Mouse (Mus musculus) liver, adult (tissue): ENCODE data around the gene Wdr18.
A peak's percentile ranks its signal among the peaks of the same experiment; 100 is the strongest.

ENCODE experiments used
- GATA4 ChIP-seq: IDR thresholded peaks from 2 replicates; pipeline ENCODE4 v1.6.1; 2014; ENCODE audit warnings: mild to moderate bottlenecking, low read length; ENCODE audit not compliant: insufficient replicate concordance

Wdr18 gene

DNA sequence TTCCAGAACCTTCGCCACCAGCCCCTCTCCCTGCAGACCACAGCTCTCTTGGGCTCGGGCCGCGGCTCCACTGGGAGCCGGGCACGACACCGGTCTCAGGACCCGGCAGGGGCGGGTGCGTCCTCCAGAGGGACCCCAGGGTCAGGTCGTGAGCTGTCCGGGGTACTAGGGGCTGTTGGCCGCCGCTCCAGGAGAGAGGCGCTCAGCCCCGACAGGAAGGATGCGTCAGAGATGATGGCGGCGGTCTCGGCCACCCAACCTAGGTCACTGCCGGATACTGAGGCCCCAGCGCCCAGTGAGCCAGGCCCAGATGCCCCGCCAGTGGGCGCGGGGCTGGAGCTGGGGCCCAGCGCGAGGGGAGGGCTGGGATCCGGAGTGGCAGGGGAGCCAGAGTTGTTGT is 17.4 kb downstream of the Wdr18 start:
- TF ChIP-seq GATA4, result no peak

DNA sequence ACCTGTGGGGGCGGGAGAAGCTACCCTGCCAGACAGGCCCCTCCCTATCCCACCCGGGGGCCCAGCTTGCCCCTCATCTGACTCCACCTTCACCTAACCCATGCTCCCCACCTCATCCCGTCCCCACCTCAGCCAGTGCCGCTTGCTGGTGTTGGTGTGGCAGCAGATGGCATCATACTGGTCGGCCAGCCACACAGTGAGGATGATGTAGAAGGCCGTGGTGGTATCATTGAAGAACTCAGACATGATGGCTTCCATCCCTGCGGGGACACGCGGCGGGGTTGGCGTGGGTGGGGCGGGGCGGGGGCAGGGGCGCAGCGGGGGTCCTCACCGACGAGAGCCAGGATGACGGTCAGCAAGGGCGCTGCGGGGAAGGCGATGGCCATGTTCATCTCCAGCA is 18.1 kb downstream of the Wdr18 start:
- no peak for TF ChIP-seq GATA4

GRCm38 (mm10) chr10:79979401-79980155 is 19.6 kb downstream of the Wdr18 start:
- no peak for TF ChIP-seq GATA4

GRCm38 (mm10) chr10:79983205-79983604 is 23.3 kb downstream of the Wdr18 start:
- TF ChIP-seq GATA4, result no peak

- no peak; the same call in 1 of the 2 replicates for TF ChIP-seq GATA4
Measured at GRCm38 (mm10) chr10:79983670-79984069, 23.7 kb downstream of the Wdr18 start.

- TF ChIP-seq GATA4, result no peak
Measured at GRCm38 (mm10) chr10:79984195-79984816, 24.4 kb downstream of the Wdr18 start, which contains the start of gene Tmem259. Tmem259 (minus strand) TSS chr10:79984330.

GRCm38 (mm10) chr10:79984871-79985270 is 24.9 kb downstream of the Wdr18 start:
- TF ChIP-seq GATA4, result no peak

DNA sequence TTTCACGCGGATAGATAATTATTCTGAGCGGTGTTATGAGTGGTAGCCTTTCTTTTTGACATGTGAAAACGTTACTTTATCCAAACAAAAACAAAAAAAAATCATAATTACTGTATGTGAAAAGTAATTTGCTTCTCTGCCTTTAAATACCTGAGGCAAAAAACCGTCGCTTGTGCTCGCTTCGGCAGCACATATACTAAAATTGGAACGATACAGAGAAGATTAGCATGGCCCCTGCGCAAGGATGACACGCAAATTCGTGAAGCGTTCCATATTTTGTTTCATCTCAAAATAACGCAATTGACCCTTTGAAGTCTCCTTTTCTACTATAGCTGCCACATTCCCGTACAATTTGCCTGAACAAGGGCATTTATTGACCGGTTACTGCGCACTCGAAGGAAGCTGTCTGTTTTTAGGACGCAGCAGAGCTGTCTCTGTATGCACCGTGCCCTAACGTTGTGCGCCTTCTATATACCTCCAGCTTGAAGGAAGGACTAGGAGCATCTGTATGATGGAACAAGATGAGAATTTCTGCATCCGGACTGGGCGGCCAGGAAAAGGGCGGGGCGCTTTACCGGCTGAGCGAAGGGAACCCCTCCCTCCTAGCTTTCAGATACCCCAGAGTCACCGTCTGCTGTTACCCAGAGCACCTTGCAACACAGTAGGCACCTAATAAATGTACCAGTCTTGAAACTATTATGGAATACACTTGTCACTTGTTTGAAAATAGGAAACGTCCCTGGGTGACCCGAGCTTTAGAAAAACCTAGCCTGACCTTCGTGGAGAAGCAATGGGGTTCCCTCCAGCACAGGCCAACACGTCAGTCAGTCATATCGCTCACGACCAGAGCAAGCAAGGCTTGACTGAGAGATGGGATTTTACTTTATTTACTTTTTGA is 25.6 kb downstream of the Wdr18 start:
- 0 out of 2 replicates have a peak, but pooled peaks have one; percentile 17 for TF ChIP-seq GATA4

DNA sequence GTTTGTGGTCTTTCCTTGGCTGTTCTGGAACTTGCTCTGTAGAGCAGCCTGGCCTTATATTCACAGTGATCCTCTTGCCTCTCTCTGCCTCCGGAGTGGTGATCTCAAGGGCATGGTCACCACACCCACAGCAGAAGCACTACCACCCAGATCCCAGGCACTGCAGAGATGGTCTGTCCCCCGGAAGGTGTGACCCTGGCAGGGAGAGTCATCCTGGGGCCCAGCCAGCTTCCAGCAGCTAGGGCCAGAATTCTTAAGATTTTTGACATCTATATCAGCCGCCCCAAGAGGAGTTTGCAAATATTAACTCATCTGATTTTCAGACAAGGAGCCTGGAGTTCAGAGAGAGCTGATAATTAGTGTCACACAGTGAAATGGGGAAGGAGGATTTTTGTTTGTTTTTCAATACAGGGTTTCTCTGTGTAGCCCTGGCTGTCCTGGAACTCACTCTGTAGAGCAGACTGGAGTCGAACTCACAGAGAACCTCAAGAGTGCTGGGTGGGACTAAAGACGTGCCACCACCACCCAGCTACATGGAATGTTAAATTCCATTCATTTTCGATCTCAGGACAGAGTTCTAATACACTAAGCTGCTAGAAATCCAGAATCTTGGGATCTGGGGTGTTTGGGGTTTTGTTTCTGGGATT is 26.4 kb downstream of the Wdr18 start:
- no peak for TF ChIP-seq GATA4

DNA sequence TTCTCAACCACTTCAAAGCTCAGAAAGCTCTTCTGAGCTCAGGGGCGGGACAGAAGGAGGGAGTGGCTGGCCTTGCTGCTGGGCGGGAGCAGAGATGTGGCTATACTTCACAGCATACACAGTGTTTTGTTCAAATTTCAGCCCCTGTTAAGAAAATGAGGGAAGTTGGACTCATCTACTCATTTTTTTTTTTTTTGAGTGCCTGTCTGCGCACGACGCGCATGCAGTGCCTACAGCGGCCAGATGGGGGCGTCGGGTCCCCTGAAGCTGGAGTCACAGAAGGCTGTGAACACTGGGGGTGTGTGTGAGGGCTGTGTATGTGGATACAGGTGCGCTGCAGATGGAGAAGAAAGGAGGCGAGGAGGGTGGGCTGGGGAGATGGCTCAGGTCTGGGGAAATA is 27.0 kb downstream of the Wdr18 start:
- no peak for TF ChIP-seq GATA4

DNA sequence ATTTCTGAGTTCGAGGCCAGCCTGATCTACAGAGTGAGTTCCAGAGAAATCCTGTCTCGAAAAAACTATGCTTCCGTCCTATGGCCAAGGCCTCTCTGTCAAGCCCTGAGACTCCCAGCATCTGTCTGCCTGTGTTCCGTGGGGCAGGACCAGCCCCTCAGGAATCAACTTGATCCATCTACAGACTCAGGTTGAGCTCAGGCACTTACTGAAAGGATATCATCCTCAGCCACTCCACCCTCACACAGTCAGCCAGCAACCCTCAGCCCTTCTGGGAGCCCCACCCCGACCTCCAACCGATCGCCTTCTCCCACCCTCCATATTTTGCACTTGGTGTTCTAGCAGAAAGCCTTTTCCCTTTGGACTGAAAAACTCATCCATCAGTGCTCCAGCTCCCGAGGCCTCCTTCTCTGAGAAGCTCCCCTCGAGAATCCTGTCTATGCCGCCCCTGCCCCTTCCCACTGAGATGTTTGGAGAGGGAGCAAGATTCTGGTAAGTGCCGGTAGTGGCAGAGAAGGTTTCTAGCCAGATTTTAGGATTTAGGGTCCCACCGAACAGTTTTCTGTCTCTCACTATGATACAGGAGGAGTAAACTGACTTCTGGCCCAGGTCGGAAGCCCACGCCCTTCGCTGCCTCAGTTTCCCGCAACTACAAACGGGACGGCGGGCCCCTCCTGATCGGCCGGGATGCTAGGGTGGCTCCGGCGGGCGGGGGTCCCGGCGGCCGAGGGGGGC is 28.0 kb downstream of the Wdr18 start:
- no peak for TF ChIP-seq GATA4

GRCm38 (mm10) chr10:79988506-79989271 is 28.7 kb downstream of the Wdr18 start, which contains the start of gene Cnn2:
Cnn2 (plus strand) TSS chr10:79988584.
- TF ChIP-seq GATA4, result no peak

DNA sequence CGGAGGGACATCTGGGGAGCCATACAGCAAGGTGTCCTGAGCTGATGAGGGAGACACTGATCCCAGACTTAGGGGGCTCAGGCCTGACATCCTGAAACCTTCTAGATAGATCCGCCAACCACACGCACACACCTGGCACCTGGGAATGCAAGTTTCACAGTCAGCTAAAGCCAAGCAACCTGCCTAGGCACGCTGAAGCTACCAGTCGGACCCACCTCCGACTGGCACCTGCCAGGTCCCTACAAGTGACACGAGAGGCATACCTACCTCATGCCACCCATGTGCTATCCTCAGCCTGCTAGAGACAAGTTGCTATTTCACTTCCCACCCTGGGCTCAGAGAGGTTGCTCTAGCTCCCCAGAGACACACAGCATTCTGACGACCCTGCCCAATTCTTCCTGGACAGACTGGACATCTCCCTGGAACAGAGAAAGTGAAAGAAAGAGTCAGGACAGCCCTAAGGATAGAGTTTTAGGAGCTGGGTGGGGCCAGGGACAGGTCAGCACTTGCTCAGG is 29.4 kb downstream of the Wdr18 start:
- TF ChIP-seq GATA4, result no peak
